Comparison of ENCODE assay signal across 9 mouse cellular contexts in genomic region chr7:144940003-144940571, GRCm38 (mm10). TPM values are rescaled to one million over a fixed set of nuclear protein-coding genes. Genes with fewer than 3 reads are reported as not detected.
DNase-seq lines count a peak whose midpoint lies in the region; ATAC-seq and TF ChIP-seq lines count a peak whose summit lies in the region.
"Had no signal": no experiment of that assay in that cellular context is flagged by ENCODE, and none has a peak within 500 bp of the region (broad histone marks: within the 10 kb centered on the region; RNA-seq: fewer than 3 reads in every experiment).

No protein-coding gene starts in this region.

- peak overlapping the region; percentile 58; the same call in 1 of the 2 replicates for H3K9ac ChIP-seq in heart, postnatal 0 days (replicated peaks; ENCODE audit: low read depth, low read length)
- peak overlapping the region; percentile 86 for H3K9ac ChIP-seq in limb, embryonic 14.5 days (ENCODE audit: low read depth, low read length, severe bottlenecking)
- H3K9ac ChIP-seq in neural tube, embryonic 14.5 days (replicated peaks; ENCODE audit: low read depth, low read length): no peak overlapping the region

- 0% methylated on average over 20 of the region's 22 CpGs for WGBS in heart, postnatal 0 days
- 0% methylated on average over 22 of the region's 22 CpGs for WGBS in limb, embryonic 14.5 days
- under 1% methylated on average over 22 of the region's 22 CpGs for WGBS in neural tube, embryonic 14.5 days

- no peaks in the 10 kb centered on the region for H3K27me3 ChIP-seq in heart, postnatal 0 days (ENCODE audit: control insufficient read depth, insufficient read depth, low read length)
- no peaks in the 10 kb centered on the region for H3K27me3 ChIP-seq in limb, embryonic 14.5 days (ENCODE audit: control insufficient read depth, insufficient read depth, low read length)
- peaks cover 43% of the 10 kb centered on the region for H3K27me3 ChIP-seq in neural tube, embryonic 14.5 days (ENCODE audit: control insufficient read depth, insufficient read depth, low read length)

- peak; percentile 24 to 39 for DNase-seq in cerebellum, postnatal 14 days
- DNase-seq in cerebellum, adult 9-11 months: no peak
- peak; percentile 28 for DNase-seq in heart, postnatal 0 days (ENCODE audit: low spot score)
- no peak for DNase-seq in limb, embryonic 14.5 days (ENCODE audit: low spot score)
- DNase-seq in layer of hippocampus, adult 11-12 months (ENCODE audit: low spot score): no peak
- DNase-seq in embryo, embryonic 11 days: no peak

- no peak for TF ChIP-seq POLR2A in cortical plate, adult 2 months (IDR thresholded peaks at IDR 0.05; ENCODE audit: extremely low read depth, insufficient read depth, low read length)
- TF ChIP-seq POLR2A in limb, embryonic 14.5 days (IDR thresholded peaks at IDR 0.05; ENCODE audit: borderline replicate concordance, extremely low read depth, insufficient read depth, insufficient read length): no peak

- H3K36me3 ChIP-seq in heart, postnatal 0 days (replicated peaks; ENCODE audit: control insufficient read depth, insufficient read depth, low read length): peaks cover 17% of the 10 kb centered on the region
- peaks cover 23% of the 10 kb centered on the region for H3K36me3 ChIP-seq in limb, embryonic 14.5 days (ENCODE audit: control insufficient read depth, insufficient read depth, low read length)
- H3K36me3 ChIP-seq in neural tube, embryonic 14.5 days (ENCODE audit: control insufficient read depth, insufficient read depth, low read length): no peaks in the 10 kb centered on the region

- no peak overlapping the region for H3K27ac ChIP-seq in cortical plate, adult 2 months (ENCODE audit: insufficient read depth, low read length)
- peak overlapping the region; percentile 86 for H3K27ac ChIP-seq in heart, postnatal 0 days (ENCODE audit: low read depth)
- H3K27ac ChIP-seq in limb, embryonic 14.5 days (replicated peaks; ENCODE audit: low read depth, low read length): peak overlapping the region; percentile 93
- H3K27ac ChIP-seq in neural tube, embryonic 14.5 days (ENCODE audit: low read depth, low read length): no peak overlapping the region

- H3K9me3 ChIP-seq in heart, postnatal 0 days (replicated peaks; ENCODE audit: control insufficient read depth, low read length): no peaks in the 10 kb centered on the region
- no peaks in the 10 kb centered on the region for H3K9me3 ChIP-seq in limb, embryonic 14.5 days (ENCODE audit: control insufficient read depth, low read length)
- no peaks in the 10 kb centered on the region for H3K9me3 ChIP-seq in neural tube, embryonic 14.5 days (ENCODE audit: control insufficient read depth, low read length)

- ATAC-seq in heart, postnatal 0 days (ENCODE audit: insufficient read depth, low read depth): no peak
- peak; percentile 31 for ATAC-seq in limb, embryonic 14.5 days (ENCODE audit: low FRiP score, low read depth)
- no peak for ATAC-seq in neural tube, embryonic 14.5 days (ENCODE audit: low read depth)

- no peak for TF ChIP-seq EP300 in heart, postnatal 0 days (IDR thresholded peaks at IDR 0.05; ENCODE audit: low read depth)

- H3K4me1 ChIP-seq in cortical plate, adult 2 months (ENCODE audit: control insufficient read depth, insufficient read depth, low read length): no peaks in the 10 kb centered on the region; the same call in 1 of the 2 replicates
- H3K4me1 ChIP-seq in heart, postnatal 0 days (ENCODE audit: control insufficient read depth, insufficient read depth): peaks cover 30% of the 10 kb centered on the region
- peaks cover 30% of the 10 kb centered on the region for H3K4me1 ChIP-seq in limb, embryonic 14.5 days (ENCODE audit: control insufficient read depth, insufficient read depth, low read length)
- peaks cover 50% of the 10 kb centered on the region for H3K4me1 ChIP-seq in neural tube, embryonic 14.5 days (ENCODE audit: control insufficient read depth, insufficient read depth, low read length)

- H3K4me2 ChIP-seq in heart, postnatal 0 days (ENCODE audit: low read depth, low read length): peak overlapping the region; percentile 99
- H3K4me2 ChIP-seq in limb, embryonic 14.5 days (replicated peaks; ENCODE audit: low read depth, low read length, severe bottlenecking): peak overlapping the region; percentile 76
- H3K4me2 ChIP-seq in neural tube, embryonic 14.5 days (ENCODE audit: low read depth, low read length): peak overlapping the region; percentile 95

- TF ChIP-seq CTCF in cortical plate, adult 2 months (IDR thresholded peaks at IDR 0.05; ENCODE audit: extremely low read depth, insufficient read depth, low read length): no peak
- no peak for TF ChIP-seq CTCF in heart, postnatal 0 days (IDR thresholded peaks at IDR 0.05; ENCODE audit: low read depth)

- H3K4me3 ChIP-seq in cortical plate, adult 2 months (ENCODE audit: insufficient read depth, low read length): peak overlapping the region; percentile 83
- peak overlapping the region; percentile 82 for H3K4me3 ChIP-seq in heart, postnatal 0 days (ENCODE audit: low read depth, low read length)
- peak overlapping the region; percentile 64 for H3K4me3 ChIP-seq in limb, embryonic 14.5 days (replicated peaks; ENCODE audit: low read length)
- peak overlapping the region; percentile 13; the same call in 1 of the 2 replicates for H3K4me3 ChIP-seq in neural tube, embryonic 14.5 days (ENCODE audit: low read depth, low read length)

RNA-seq across cellular contexts. Expression of gene Ccnd1, which starts 0.4 kb away (rescaled TPM):
- 27.7 and 28.2 TPM in 2 replicates for polyA plus RNA-seq in cortical plate, adult 2 months (2012; rRNA removed)
- 68.2 and 70.0 TPM in 2 replicates for total RNA-seq in heart, postnatal 0 days (2014; rRNA removed; ENCODE audit: low replicate concordance)
- polyA plus RNA-seq in heart, postnatal 0 days (2015; fragmentation: Nextera tagmentation; extraction: Ambion mirVana): 58.9 and 61.7 TPM in 2 replicates
- 110 and 125 TPM in 2 replicates for polyA plus RNA-seq in limb, embryonic 14.5 days (2012; rRNA removed)
- 127 and 147 TPM in 2 replicates for polyA plus RNA-seq in limb, embryonic 14.5 days (2014; fragmentation: Nextera tagmentation; extraction: Ambion mirVana)
- polyA plus RNA-seq in neural tube, embryonic 14.5 days (2014; fragmentation: Nextera tagmentation; extraction: Ambion mirVana): 12.1 and 17.9 TPM in 2 replicates

RNA-seq across cellular contexts. Expression of gene LTO1, which starts 25.2 kb away (rescaled TPM):
- polyA plus RNA-seq in cortical plate, adult 2 months (2012; rRNA removed): 34.9 and 37.6 TPM in 2 replicates
- 5.5 and 15.5 TPM in 2 replicates for total RNA-seq in heart, postnatal 0 days (2014; rRNA removed; ENCODE audit: low replicate concordance)
- 13.6 and 17.6 TPM in 2 replicates for polyA plus RNA-seq in heart, postnatal 0 days (2015; fragmentation: Nextera tagmentation; extraction: Ambion mirVana)
- 24.9 and 46.5 TPM in 2 replicates for polyA plus RNA-seq in limb, embryonic 14.5 days (2012; rRNA removed)
- polyA plus RNA-seq in limb, embryonic 14.5 days (2014; fragmentation: Nextera tagmentation; extraction: Ambion mirVana): 22.0 and 26.2 TPM in 2 replicates
- 22.4 and 25.8 TPM in 2 replicates for polyA plus RNA-seq in neural tube, embryonic 14.5 days (2014; fragmentation: Nextera tagmentation; extraction: Ambion mirVana)

RNA-seq across cellular contexts. Expression of gene Fgf15, which starts 43.8 kb away (rescaled TPM):
- not detected in 2 replicates for polyA plus RNA-seq in cortical plate, adult 2 months (2012; rRNA removed)
- total RNA-seq in heart, postnatal 0 days (2014; rRNA removed; ENCODE audit: low replicate concordance): not detected in 2 replicates
- not detected in 2 replicates for polyA plus RNA-seq in heart, postnatal 0 days (2015; fragmentation: Nextera tagmentation; extraction: Ambion mirVana)
- polyA plus RNA-seq in limb, embryonic 14.5 days (2012; rRNA removed): 0.13 TPM in 1 of 2 replicates, not detected in the other
- polyA plus RNA-seq in limb, embryonic 14.5 days (2014; fragmentation: Nextera tagmentation; extraction: Ambion mirVana): not detected in 2 replicates
- polyA plus RNA-seq in neural tube, embryonic 14.5 days (2014; fragmentation: Nextera tagmentation; extraction: Ambion mirVana): 11.9 and 13.3 TPM in 2 replicates
- total RNA-seq: hematopoietic stem cell, adult 5-6 weeks had no signal

Comparison
In these comparisons a context has a peak if more than half of its experiments do, and no peak if none do; other contexts are left out.
1. DNase-seq: peak in cerebellum, postnatal 14 days (2 of 2) and heart, postnatal 0 days (single experiment); none in cerebellum, adult 9-11 months (single experiment), limb, embryonic 14.5 days (single experiment), layer of hippocampus, adult 11-12 months (single experiment) and embryo, embryonic 11 days (single experiment).
2. H3K27ac ChIP-seq: peak in heart, postnatal 0 days (single experiment) and limb, embryonic 14.5 days (single experiment); none in cortical plate, adult 2 months (single experiment) and neural tube, embryonic 14.5 days (single experiment).
3. H3K4me3 ChIP-seq: peak in every context shown above with its lines; median percentile 83 in cortical plate, adult 2 months; 82 in heart, postnatal 0 days; 64 in limb, embryonic 14.5 days; 13 in neural tube, embryonic 14.5 days.
4. RNA of gene Fgf15, which starts 43.8 kb away (polyA plus RNA-seq): 11.9 to 13.3 TPM in neural tube, embryonic 14.5 days; 0.13 TPM in limb, embryonic 14.5 days, not detected in cortical plate, adult 2 months and not detected in heart, postnatal 0 days; every median in the first group is over 10 times any median in the second.
5. Peak in every context shown above with its lines, with median percentiles within 50 percentile points of each other: H3K4me2 ChIP-seq.